Mouse (Mus musculus): ENCODE measurements around the gene Kmt2e. TPM values are rescaled to one million over a fixed set of nuclear protein-coding genes. Genes with fewer than 3 reads are reported as not detected.
"Not testable (repeated sequence)": the region's sequence is repeated elsewhere in the genome, so short reads cannot be mapped to it uniquely, and the experiment has no call there.

Gene Kmt2e
- polyA plus RNA-seq, 1 experiment from 2014 or later = 99.7 TPM

DNA sequence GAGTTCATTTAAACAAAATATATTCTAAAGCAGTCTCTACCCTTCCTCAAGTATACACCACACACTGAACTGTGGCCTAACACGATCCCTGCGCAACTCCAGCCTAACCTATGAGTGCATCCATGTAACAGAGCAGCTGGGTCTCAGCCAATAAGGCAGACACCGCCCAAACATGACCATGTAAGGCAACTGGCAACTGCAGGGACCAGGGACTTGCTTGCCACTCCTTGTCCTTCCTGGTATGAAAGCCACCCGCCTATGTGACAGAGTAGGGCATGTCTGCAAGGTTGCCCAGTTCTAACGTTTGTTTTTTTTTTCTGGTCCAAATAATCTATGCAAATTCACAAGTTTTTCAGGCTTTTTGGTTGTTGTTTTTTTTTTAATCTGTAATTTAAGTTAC lies 117.4 kb downstream of the Kmt2e start:
- Histone ChIP-seq H3K9me3 (no peaks in the 10 kb centered on the region), H3K9ac (no peak overlapping the region), H3K4me2 (no peak overlapping the region), H3K27ac (no peak overlapping the region), H3K4me3 (replicated peaks) (no peak overlapping the region), H3K4me1 (no peaks in the 10 kb centered on the region), H3K27me3 (replicated peaks) (no peaks in the 10 kb centered on the region), H3K36me3 (no peaks in the 10 kb centered on the region)
- WGBS = 76% methylated on average over 5 of the region's 5 CpGs
- ATAC-seq (ENCODE audit: insufficient read depth, low FRiP score, low read depth) = no peak; the same call in 1 of the 2 replicates

DNA sequence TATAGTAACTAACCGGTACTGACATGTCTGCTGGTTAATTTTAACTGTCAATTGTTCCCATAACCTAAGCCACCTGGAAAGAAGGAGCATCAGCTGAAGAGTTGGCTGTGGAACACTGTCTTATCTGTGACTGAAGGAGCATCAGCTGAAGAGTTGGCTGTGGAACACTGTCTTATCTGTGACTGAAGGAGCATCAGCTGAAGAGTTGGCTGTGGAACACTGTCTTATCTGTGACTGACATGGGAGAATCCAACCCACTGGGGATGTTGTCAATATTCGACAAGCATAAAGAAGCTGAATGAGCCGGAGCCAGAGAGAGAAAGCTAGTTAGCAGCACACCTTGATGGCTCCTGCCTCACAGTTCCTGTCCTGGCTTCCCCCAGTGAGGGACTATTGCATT lies 119.1 kb downstream of the Kmt2e start:
- not testable (repeated sequence) for H3K9me3 ChIP-seq; H3K27me3 ChIP-seq (replicated peaks); H3K4me3 ChIP-seq (replicated peaks); H3K9ac ChIP-seq; H3K4me1 ChIP-seq; H3K27ac ChIP-seq; H3K4me2 ChIP-seq; H3K36me3 ChIP-seq
- 62% methylated on average over 3 of the region's 3 CpGs for WGBS
- ATAC-seq (ENCODE audit: insufficient read depth, low FRiP score, low read depth) = peak; percentile 66; the same call in 1 of the 2 replicates
